Mouse (Mus musculus): Measurements from ENCODE around the gene Lsamp.
"Not testable (repeated sequence)": the region's sequence is repeated elsewhere in the genome, so short reads cannot be mapped to it uniquely, and the experiment has no call there.

Lsamp gene

DNA sequence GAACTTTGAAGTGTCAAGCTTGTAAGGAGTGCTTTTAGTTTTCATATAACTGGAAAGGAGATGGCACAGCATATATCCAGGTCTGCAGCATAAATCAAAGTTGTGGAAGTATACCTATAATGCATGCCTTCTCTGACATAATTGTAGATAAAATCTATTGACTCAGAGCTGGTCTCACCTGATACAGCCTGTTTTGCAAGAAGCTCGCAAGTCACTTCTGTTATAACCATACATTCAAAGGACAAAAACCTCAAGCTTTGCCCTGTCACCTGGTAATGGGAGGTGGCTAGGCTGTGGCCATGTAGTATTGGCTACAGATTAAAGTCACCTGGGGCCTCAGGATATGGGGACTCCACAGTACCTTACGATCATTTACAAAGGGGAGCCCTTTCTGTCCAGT is 507.4 kb downstream of the Lsamp start:
- DNase-seq (ENCODE audit: low spot score in 2 of 2): no peak

DNA sequence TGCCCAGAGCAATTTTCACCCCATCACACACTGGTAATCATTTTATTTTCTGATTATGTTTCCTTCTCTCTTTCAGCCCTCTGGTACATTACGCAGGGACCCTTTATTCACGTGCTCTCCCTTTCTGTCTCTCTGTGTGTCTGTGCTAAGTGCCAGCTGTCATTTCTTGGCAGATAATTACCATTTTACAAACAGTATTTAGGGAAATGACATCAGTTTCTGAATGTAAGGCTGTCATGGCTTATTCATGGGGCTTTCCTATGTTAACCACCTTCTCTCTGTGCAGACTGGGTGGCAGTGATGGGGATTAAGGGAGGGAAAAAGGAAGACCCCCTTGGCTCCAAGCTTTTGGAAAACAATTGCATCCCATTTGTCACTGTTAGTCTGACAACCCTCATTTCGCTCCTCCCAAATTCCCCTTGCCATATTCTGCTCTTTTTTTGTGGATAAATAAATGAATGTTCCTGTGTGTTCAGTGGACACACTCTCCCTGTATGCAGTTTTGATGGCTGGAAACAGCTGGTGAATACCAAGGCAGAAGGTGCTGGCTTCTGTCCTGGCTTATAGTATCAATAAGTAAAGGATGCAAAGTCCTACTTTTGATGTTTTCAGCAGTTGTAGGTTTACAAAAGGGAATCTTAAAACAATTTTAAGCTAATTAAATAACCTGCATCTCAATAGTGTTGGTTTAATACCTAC is 520.2 kb downstream of the Lsamp start:
- no peak for DNase-seq (ENCODE audit: low spot score in 2 of 2)

DNA sequence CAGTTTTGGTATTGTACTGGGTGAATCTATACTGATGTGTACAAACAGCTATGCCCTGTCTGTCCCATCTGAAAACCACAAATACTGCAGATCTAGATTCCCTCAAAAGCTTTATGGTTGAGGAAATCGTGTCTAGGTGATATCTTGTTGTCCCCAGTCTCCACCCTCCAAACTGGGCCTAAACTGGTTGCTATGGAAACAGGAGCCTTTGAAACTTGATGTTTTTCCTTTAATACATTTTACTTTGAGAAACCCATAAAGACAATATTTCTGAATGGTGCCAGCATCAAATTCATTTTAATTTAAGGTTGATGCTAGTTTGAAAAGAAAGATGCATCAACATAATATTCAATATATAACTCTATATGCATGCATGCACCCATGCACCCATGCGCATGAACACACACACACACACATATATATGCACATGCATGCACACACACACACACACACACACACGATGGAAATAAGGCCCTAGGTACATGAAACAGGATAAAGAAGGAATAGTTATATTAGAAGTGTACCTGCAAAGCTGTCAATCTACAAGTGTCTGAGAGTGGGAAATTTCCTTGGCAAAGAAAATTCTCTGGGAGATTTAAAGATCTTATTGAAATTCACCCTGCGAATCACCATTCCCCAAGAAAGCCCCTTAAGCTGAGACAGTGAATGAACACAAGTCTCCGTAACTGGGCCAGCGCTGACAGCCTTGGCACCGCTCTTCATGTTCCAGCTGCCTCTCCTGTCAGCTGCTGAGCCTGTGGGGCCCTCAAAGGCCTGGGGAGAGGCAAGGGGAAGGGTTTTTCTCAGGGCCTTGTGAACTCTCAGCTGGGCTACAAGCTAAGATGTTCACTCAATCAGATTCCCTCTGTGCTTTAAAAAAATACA is 525.2 kb downstream of the Lsamp start:
- no peak for DNase-seq (ENCODE audit: low spot score in 2 of 2)

DNA sequence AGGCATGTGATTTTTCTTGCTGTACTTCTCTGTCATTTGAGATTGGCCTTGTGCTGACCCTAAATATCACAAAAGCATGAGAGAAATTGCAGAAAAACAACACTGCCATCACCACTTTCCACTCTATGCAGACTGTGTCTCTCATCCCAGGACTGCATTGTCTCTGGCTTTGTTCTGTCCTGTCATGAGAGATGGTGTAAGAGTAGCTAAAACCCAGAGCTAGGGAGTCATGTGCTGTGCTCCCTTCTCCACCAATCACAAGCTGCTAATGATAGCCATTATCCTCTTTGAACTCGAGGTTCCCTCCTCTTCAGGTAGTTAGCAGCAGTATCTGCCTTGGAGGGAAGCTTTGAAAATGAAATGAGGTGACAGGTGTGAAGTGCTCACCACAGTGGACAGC is 552.6 kb downstream of the Lsamp start:
- DNase-seq (ENCODE audit: low spot score in 2 of 2): no peak

DNA sequence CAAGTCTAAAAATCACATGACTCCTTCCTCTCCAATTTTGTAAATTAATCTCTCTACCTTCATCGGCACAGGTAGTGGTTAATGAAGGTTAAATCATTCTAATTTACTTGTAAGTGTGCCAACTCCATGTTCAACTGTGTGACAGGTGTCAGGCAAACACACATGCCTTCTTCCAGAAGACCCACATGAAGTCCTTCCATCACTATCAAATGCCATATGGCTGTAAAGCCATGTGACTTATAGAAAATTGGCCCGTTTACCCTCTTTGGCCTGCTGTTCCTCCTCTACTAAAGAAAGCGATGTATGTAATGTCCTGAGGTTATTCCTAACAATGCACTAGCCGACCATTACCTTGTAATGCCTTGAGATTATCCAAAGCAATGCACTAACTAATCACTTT is 565.5 kb downstream of the Lsamp start:
- DNase-seq (ENCODE audit: low spot score in 2 of 2): no peak

DNA sequence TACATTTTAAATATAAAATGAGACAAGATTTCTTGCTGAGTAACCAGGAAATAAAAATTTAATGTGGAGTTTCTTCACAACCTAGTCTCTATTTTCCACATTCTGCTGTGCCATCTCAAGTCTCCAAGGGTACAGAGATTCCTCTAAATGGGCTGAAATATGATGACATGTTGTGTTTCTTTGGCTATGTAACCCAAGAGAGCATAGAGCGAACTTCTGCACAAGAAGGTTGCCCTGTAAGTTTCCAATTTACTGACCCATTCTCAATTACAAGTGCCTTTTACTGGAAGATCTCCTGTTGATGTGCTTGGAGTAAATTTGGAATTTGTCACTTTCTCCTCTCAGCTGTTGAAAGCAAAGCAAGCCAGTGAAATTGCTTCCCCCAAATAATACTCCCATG is 571.4 kb downstream of the Lsamp start:
- no peak for DNase-seq (ENCODE audit: low spot score in 2 of 2)

DNA sequence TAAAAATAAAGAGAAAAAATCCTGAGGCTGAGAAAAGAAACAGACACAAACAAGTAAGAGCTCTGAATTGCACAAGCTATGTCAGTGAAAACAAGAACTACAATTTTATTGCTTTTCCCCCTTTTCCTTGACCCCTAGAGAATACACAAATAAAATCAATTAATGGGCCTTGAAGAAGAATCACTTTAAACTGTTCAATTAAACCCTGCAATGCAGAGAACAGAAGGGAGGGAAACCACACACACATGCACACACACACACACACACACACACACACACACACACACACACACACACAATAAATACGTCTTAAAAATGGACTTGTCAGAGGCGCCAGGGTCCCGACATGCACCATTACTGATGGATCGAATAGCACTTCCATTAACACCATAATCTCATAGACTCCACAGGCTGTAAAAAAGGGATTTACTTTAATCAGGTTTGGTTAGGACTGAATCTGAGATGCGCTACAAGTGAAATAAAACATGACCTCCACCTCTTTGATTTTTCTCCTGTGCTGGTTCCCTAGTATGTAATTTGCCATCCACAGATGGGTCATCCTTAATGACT is 573.6 kb downstream of the Lsamp start:
- no peak for DNase-seq (ENCODE audit: low spot score in 2 of 2)

DNA sequence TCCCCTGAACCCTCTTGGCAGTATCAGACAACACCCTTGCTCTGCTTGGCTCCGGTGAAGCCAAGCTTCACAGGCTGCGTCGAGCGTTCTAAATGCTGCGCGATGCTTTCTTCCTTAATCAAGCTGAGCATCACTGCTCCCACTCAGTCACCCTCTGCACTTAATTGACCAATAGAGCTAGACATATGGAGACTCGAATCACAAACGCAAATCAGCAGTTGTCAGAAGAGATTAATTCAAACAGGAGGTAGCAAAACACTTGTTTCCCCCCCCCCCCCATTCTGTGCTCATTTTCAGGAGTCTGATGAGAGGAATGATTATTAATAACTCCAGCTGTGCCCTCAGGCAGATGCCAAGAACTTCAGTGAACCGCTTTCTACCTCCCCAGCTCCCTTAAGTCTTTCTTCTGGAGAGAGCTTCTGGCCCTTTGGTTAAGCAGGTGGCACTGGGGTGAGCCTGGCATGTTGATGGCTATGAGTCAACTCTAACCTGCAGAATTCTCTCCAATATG is 583.3 kb downstream of the Lsamp start:
- no peak for DNase-seq (ENCODE audit: low spot score in 2 of 2)

DNA sequence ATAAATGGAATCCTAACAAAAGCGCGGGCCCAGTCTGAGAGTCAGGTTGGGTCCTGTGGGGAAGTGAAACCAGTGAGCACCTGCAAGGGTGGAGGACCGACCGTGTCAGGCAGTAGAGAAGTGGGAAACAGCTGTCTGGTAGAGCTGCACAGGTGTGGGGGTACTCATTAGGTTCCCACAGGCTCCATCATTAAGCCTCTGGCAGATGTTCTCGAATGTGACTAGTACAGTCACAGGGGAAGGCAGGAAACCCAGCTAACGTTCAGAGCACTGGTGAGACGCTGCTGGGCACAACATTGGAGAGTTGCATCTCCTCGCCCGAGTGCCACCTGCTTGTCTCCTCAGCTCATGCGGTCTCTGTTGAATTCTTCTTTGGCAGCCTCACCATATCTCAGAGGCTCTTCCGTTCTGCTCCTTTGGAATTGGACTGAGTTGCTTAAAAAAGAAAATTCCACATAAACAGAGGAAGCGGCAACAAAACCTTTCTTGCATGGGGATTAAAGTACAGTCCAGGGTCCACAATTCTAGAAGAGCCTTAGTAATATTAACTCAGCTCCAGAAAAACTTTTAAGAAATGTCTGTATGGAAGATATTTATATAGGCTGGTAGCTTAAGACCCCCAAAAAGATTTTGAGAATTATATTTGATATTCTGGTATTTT is 588.1 kb downstream of the Lsamp start:
- no peak for DNase-seq (ENCODE audit: low spot score in 2 of 2)

DNA sequence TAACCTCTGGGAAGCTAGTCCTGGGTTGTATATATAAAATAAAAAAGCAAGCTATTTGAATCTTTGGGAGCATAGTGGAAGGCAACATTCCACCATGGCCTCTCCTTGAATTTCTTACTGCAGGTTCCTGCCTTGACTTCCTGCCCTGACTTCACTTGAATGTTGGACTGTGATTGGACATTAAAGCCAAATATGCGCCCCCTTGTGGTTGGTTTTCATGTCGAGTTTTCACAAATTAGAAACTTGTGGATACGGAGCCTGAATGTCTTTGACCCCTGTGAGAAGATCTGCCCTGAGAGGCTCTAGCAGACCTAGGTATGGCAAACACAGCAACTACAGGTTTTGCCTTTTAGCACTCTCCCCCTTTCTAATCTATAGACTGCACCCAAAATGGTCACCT is 597.9 kb downstream of the Lsamp start:
- no peak for DNase-seq (ENCODE audit: low spot score in 2 of 2)

DNA sequence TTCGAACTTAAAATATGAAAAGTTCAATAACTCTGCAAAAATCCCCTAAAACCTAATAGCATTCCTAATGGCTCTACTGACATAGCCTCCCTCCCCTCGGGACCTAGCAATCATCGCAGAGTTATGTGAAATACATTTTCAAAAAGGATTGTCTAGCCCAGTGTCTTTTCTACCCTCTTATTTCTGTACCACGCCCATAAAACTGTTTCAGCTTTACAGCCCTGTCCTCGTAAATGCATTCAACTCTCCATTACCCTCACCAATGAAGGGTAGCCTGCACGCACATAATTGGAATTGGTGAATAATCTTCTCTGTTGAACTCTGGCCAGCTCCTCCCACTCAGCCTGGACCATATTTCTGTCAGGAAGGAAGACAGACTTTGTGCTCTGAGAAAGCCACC is 609.0 kb downstream of the Lsamp start:
- no peak for DNase-seq (ENCODE audit: low spot score in 2 of 2)

DNA sequence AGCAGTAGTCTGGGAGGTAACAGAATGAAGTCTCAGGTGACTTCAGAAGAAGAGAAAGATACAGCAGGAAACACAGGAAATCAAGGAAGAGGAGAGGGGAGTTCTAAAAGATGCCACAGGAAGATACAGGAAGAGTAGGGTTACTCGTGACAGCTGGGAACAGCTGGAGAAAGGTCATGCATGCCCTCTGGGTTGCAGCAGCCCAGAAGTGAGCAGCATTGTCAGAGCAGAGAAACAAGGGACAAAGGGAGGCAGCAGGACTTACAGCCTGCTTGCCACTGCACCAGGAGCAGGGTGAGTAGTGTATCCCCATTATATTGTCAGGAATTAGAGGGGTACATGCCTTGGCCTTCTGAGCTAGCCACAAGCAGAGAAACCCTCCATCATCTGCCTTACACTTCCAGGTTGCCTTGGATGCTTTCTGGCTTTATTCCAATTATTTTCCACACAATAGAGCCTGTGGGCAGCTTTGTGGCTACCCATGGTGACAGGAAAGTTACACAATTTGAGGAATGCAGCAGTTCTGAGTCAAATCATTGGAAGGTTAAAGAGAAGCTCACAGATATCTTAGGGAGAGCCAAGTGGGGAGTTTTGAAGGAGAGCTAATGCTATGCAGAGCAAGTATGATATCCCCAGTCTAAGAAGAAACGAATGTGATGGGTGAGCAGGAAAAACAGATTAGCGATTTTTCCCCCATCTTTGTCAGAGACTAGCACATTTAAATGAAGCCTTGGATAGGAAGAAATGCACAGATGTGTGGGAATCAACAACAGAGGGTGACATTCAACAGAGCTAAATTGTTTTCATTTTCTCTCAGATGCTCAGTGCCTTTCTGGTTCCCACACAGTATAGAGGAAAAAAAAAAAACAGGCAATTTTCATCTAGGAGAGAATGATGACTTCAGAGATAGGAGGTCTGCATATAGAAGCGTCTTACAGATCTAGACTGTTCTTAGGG is 617.5 kb downstream of the Lsamp start:
- no peak for DNase-seq (ENCODE audit: low spot score in 2 of 2)

DNA sequence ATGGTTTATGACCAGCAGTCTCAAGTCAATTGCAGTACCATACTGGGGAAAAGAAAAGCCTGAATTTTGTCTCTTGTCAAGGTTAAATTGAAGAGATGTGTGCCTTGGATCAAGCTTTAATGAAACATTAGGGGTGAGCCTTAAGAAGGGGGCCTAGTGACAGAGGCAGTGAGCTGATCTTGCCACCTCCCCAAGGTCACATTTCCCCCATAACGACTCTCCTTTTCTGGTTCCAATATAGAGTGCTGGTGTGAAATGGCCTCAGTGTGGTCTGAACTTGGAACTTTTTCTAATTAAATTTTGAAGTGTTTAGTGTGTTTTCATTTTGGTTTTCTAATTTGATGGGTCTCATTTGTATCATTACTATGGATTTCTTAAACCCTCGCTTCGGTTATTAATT is 623.3 kb downstream of the Lsamp start:
- no peak for DNase-seq (ENCODE audit: low spot score in 2 of 2)

DNA sequence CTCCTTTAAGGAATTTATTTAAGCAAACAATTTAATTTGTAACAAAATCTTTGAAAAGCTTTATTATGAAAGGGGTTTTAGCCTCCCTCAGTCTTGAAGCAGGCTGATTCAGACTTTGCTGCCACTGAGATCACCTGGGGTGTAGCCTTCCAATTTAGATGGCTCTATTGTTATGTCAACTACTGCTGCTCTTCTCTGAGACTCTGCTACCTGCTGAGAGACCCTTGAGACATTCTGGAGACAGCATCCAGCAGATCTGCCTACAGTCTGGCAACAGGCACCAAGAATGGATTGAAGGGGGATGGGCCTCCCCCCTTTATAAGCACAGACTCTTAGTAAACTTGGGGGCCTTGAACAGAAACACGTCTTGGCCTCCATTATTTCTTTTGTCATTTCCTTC is 632.5 kb downstream of the Lsamp start:
- not testable (repeated sequence) for DNase-seq (ENCODE audit: low spot score in 2 of 2)

DNA sequence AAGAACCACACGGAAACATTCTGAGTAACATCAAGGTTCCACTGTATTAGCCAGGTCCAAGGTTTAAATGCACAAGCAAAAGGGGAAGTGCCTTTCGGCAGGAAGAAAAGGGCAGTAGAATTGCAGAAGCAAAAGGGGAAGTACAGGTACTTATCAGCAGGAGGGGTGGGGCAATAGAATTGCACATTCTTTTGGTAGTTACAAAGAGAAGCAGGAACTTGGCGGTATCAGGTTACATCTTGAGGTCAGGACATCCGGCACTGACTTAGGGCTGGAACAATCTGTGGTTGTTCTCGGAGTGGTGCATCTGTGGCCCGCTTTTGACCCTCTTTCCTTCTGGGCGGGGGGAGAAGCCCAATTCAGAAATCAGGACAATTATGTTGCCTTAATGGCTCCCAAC is 636.9 kb downstream of the Lsamp start:
- not testable (repeated sequence) for DNase-seq (ENCODE audit: low spot score in 2 of 2)

DNA sequence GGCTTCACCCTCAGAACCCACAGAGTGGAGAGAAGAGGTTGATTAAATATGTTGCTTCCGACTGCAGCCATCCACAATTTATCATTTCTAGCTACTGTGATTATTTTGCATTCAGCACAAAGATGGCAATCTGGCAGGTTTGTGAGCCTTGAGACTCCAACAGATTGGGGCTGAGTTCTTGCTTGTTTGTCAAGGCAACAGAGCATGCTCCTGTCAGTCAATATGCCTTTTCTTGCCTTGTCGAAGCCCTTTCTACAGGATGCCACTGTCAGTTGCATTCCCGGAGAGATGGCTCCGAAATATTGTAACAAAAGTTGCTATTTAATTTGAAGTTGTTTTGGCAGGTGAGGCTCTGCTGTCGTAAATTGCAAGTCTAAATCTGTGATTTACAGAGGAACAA is 643.0 kb downstream of the Lsamp start:
- no peak for DNase-seq (ENCODE audit: low spot score in 2 of 2)

DNA sequence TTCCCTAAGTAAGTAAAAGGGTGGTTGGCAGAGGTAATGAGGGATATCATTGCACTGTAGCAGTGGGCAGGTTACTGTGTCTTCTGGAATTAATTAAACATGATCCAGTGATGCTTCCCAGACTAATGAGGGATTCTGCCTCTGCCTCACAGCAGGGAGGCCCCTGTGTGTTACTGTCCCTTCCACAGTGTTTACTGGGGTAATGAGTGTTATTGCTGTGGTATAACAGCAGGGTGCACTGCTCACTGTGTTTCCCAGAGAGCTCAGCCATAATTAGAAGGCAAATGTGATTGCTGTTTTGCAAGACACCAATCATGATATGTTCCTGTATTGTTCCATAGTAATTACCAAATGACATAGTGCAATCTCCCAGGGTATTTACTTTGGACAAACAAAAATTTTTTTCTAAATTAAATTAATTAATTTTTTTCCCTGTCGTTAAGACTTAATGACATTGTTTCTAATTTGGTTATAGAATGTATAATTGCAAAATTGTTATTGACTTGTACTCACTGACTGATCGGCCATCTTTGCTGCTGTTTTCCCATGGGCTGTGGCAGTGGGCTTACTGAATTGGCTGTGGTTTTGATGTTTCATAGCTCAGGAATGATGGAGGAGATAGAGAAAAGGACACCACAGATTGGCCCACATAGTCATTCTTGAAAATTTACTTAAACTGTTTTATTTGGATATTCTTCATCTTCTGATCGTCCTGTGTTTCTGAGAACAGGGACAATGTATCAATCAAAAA is 655.6 kb downstream of the Lsamp start:
- DNase-seq (ENCODE audit: low spot score in 2 of 2): no peak

DNA sequence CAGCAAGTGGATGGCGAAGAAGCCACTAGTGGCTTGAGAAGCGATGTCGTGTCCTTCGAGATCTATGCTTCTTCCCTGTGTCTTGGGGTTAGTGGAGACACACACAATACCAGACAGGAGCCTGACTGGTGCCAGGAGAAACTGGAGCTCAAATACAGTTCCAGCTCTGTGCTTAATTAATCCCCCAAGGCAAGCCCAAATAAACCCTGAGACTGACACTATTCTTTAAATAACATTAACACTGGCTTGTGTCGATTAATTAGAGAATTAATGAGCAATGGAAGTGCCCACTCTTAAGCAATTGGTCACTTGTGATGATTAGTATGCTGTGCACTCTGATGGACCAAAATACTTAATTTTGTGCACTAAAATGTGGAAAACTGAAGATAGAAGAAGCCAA is 668.6 kb downstream of the Lsamp start:
- no peak for DNase-seq (ENCODE audit: low spot score in 2 of 2)

DNA sequence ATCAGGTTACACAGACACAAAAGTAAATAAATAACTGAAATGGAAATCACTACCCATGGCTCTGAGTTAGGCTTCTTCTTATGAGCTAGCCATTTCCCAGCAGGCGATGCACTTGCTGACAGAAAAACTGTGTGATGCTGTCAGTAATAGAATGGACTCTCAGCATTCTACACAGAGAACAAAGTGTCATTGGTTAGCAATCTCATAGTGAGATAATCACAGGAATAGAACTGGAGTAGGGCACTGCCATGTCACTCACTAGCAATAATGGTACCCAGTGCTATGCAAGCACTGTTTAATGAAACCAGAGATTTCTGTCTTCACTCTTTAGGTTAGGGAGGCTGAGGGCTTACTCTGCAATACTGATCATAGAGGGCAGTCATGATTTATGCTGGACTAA is 669.3 kb downstream of the Lsamp start:
- DNase-seq (ENCODE audit: low spot score in 2 of 2): no peak

DNA sequence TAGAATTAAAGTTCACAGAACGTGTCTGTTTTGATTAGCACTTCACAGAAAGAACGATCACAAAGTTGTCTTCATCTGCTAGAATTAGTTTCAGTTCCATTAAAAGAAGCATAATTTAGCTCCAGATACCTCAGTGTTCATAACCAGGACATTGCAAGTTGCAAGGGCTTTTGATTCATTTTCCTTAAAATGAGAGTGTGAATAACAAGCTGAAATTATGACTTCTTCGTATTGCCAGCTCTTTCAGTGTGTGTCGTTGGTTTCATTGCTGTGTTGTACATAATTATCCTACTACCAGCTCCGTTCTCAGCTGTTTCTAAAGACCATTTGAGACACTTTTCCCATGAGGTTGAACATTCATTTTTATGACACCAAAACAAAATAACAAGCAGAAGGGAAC is 672.2 kb downstream of the Lsamp start:
- no peak for DNase-seq (ENCODE audit: low spot score in 2 of 2)

Data from urinary bladder, postnatal 36 days (tissue).